Mouse (Mus musculus): ENCODE data around the gene Dock9.

DNA sequence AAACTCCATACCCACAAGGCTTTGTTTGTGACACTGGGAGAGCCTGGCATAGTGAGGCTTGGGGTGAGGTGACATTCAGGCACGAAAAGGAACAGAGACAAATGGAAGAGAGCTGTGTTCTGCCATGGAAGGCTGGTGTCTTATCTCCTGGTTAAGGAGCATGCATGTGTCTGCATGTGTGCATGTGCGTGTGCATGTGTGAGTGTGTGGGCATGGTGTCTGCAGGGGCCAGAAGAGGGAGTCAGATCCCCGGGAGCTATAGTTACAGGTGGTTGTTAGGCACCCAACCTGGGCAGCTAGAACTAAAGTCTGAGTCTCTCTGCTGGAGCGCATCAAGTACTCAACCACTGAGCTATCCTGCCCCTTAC is 83.8 kb downstream of the Dock9 start:
- TF ChIP-seq CTCF (conservative IDR thresholded peaks at IDR 0.05; ENCODE audit: low read length), result no peak
- no peak for TF ChIP-seq POU5F1 (IDR thresholded peaks at IDR 0.05; ENCODE audit: borderline replicate concordance, low read length)
- no peak for TF ChIP-seq NANOG (IDR thresholded peaks at IDR 0.05; ENCODE audit: borderline replicate concordance, low read length)
